Mouse (Mus musculus): ENCODE results near the gene Olfr417. TPM values are rescaled to one million over a fixed set of nuclear protein-coding genes. Genes with fewer than 3 reads are reported as not detected.

The Olfr417 gene
- polyA plus RNA-seq (2014; fragmentation: Illumina TruSeq; extraction: RNeasy Lipid Tissue Mini Kit (QIAGEN cat#74804); ENCODE audit: low read depth, low replicate concordance), result not detected

GRCm38 (mm10) chr1:174364882-174365451 lies at the start of gene Olfr417:
Gene Olfr417, plus strand, starts transcription at chr1:174365122.

GRCm38 (mm10) chr1:174330218-174330617 lies 34.7 kb upstream of the Olfr417 start, which contains the start of gene Mptx1:
Gene Mptx1, plus strand, starts transcription at chr1:174330518.

DNA sequence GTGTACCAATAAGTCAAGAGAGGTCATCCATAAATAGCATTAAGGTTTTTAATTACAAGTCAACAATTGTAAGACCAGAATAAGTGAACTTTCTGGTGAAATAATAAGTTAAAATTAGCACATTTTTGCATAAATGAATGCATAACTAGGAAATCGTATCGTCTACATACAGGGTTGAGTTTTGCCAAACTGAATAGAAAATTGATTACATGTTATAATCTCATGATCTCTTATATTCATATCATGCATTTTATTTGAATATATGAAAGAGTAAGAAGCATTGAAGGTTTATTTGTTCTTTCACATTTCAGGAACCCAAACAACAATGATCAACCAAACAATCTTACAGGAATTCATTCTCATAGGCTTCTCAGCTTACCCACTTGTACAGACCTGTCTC lies 25.8 kb downstream of the Olfr417 start, which contains the start of gene Olfr248:
TSS of gene Olfr248 (plus strand) at position 301 of the 400 bp plus-strand sequence.

GRCm38 (mm10) chr1:174423764-174424163 lies 58.8 kb downstream of the Olfr417 start, which contains the start of gene Olfr414:
Gene Olfr414, plus strand, starts transcription at chr1:174424064.

Other genes with a start within 250 kb of the Olfr417 start
- not detected for gene Olfr231, start 244.0 kb upstream of the Olfr417 start, polyA plus RNA-seq (2014; fragmentation: Illumina TruSeq; extraction: RNeasy Lipid Tissue Mini Kit (QIAGEN cat#74804); ENCODE audit: low read depth, low replicate concordance)
- not detected for gene Olfr424, start 233.6 kb upstream of the Olfr417 start, polyA plus RNA-seq (2014; fragmentation: Illumina TruSeq; extraction: RNeasy Lipid Tissue Mini Kit (QIAGEN cat#74804); ENCODE audit: low read depth, low replicate concordance)
- gene Olfr420, start 209.5 kb upstream of the Olfr417 start, polyA plus RNA-seq (2014; fragmentation: Illumina TruSeq; extraction: RNeasy Lipid Tissue Mini Kit (QIAGEN cat#74804); ENCODE audit: low read depth, low replicate concordance), result not detected
- 0.35 TPM for gene Spta1, start 192.3 kb upstream of the Olfr417 start, polyA plus RNA-seq (2014; fragmentation: Illumina TruSeq; extraction: RNeasy Lipid Tissue Mini Kit (QIAGEN cat#74804); ENCODE audit: low read depth, low replicate concordance)
- gene Olfr419, start 113.1 kb upstream of the Olfr417 start, polyA plus RNA-seq (2014; fragmentation: Illumina TruSeq; extraction: RNeasy Lipid Tissue Mini Kit (QIAGEN cat#74804); ENCODE audit: low read depth, low replicate concordance), result not detected
- 8,242 TPM for gene Mptx1, start 34.6 kb upstream of the Olfr417 start, polyA plus RNA-seq (2014; fragmentation: Illumina TruSeq; extraction: RNeasy Lipid Tissue Mini Kit (QIAGEN cat#74804); ENCODE audit: low read depth, low replicate concordance)
- not detected for gene Olfr248, start 25.9 kb downstream of the Olfr417 start, polyA plus RNA-seq (2014; fragmentation: Illumina TruSeq; extraction: RNeasy Lipid Tissue Mini Kit (QIAGEN cat#74804); ENCODE audit: low read depth, low replicate concordance)
- not detected for gene Olfr414, start 58.9 kb downstream of the Olfr417 start, polyA plus RNA-seq (2014; fragmentation: Illumina TruSeq; extraction: RNeasy Lipid Tissue Mini Kit (QIAGEN cat#74804); ENCODE audit: low read depth, low replicate concordance)
- gene Olfr220, start 77.0 kb downstream of the Olfr417 start, polyA plus RNA-seq (2014; fragmentation: Illumina TruSeq; extraction: RNeasy Lipid Tissue Mini Kit (QIAGEN cat#74804); ENCODE audit: low read depth, low replicate concordance), result not detected
- gene Fmn2, start 136.7 kb downstream of the Olfr417 start, polyA plus RNA-seq (2014; fragmentation: Illumina TruSeq; extraction: RNeasy Lipid Tissue Mini Kit (QIAGEN cat#74804); ENCODE audit: low read depth, low replicate concordance), result 1.4 TPM